Mouse (Mus musculus) cortical plate, adult 2 months (tissue): Measurements from ENCODE around the gene Scrn1.

Experiments
- CTCF ChIP-seq: fragments of 200-500 bp; IDR thresholded peaks from 2 replicates; pipeline ENCODE4 v1.5.1; 2011; ENCODE audit warnings: mild to moderate bottlenecking, control low read depth, low read length; ENCODE audit not compliant: insufficient read depth; ENCODE audit errors: extremely low read depth
- POLR2A ChIP-seq: fragments of 200-500 bp; IDR thresholded peaks from 2 replicates; pipeline ENCODE4 v1.6.1; 2011; ENCODE audit warnings: mild to moderate bottlenecking, low read length, control low read depth; ENCODE audit not compliant: insufficient read depth; ENCODE audit errors: extremely low read depth

DNA sequence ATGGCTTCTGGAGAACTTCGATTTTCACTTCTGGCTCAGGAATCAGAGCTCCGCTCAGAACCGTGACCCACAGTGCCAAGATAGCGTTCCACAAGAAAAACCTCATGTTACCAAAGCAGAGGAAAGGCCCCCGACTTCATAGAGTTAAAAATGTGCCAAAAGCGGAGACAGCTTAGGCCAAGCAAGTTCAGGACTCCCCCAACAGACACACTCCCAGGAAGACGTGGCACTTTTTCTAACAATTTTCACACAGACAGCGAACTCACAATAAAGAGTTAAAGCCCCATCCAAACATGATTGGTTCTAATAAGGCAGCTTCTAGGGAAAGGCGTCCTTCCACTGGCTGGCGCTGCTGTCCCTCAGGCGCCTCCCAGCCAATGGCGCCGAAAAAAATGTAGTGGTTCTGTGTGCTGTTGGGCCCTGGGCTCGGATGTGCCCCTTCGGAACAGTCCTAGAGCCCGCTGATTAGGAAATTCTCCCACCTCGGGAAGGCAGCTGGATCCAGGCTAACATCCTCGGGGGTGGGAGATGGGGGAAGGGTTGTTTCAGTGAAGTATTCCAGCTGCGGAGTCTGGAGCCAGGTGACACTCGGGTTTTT is 26.7 kb upstream of the Scrn1 start:
- TF ChIP-seq CTCF (no peak), POLR2A (peak; percentile 75; the same call in 1 of the 2 replicates)
